Mouse (Mus musculus) monocyte, adult 2 months (primary cell): ENCODE data around the gene Slfn2.
"Not testable (repeated sequence)": the region's sequence is repeated elsewhere in the genome, so short reads cannot be mapped to it uniquely, and the experiment has no call there.

Experiments used
- DNase-seq, 2 experiments: peaks; one replicate each; pipeline ENCODE4 v3.0.0; 2022; ENCODE audit warnings: low spot score in 2 of 2, low read depth in 1 of 2

Gene Slfn2

GRCm38 (mm10) chr11:83064946-83065345, at the start of gene Slfn2:
Slfn2 (plus strand) TSS chr11:83065112.
- peak; percentile 63 to 68 for DNase-seq

GRCm38 (mm10) chr11:83016093-83016492, 48.8 kb upstream of the Slfn2 start:
- DNase-seq: no peak

GRCm38 (mm10) chr11:83019561-83020519, 45.1 kb upstream of the Slfn2 start:
- DNase-seq: not testable (repeated sequence)

GRCm38 (mm10) chr11:83020621-83021020, 44.3 kb upstream of the Slfn2 start, which contains the start of gene Slfn8:
Slfn8 (minus strand) TSS chr11:83020810.
- DNase-seq: peak; percentile 51 to 52

- not testable (repeated sequence) for DNase-seq
Observed at GRCm38 (mm10) chr11:83038686-83039085, 26.2 kb upstream of the Slfn2 start.

GRCm38 (mm10) chr11:83039156-83039555, 25.8 kb upstream of the Slfn2 start:
- DNase-seq: no peak

- no peak for DNase-seq
Observed at GRCm38 (mm10) chr11:83039796-83040195, 25.1 kb upstream of the Slfn2 start.

GRCm38 (mm10) chr11:83040325-83040724, 24.6 kb upstream of the Slfn2 start:
- DNase-seq: no peak

GRCm38 (mm10) chr11:83041000-83041399, 23.9 kb upstream of the Slfn2 start:
- no peak for DNase-seq

- no peak for DNase-seq
Observed at GRCm38 (mm10) chr11:83043891-83044290, 21.0 kb upstream of the Slfn2 start.

- DNase-seq: peak in 1 of 2 experiments; percentile 35
Observed at GRCm38 (mm10) chr11:83045642-83046041, 19.3 kb upstream of the Slfn2 start.

GRCm38 (mm10) chr11:83057863-83058262, 7.0 kb upstream of the Slfn2 start:
- DNase-seq: peak in 1 of 2 experiments; percentile 58

GRCm38 (mm10) chr11:83060412-83061020, 4.4 kb upstream of the Slfn2 start:
- no peak for DNase-seq

- no peak for DNase-seq
Observed at GRCm38 (mm10) chr11:83061806-83062205, 3.1 kb upstream of the Slfn2 start.

GRCm38 (mm10) chr11:83063126-83063525, 1.8 kb upstream of the Slfn2 start:
- peak in 1 of 2 experiments; percentile 14 for DNase-seq

GRCm38 (mm10) chr11:83063941-83064349, 967 bp upstream of the Slfn2 start:
- peak; percentile 61 to 68 for DNase-seq

- DNase-seq: peak in 1 of 2 experiments; percentile 15
Observed at GRCm38 (mm10) chr11:83065441-83066344, 781 bp downstream of the Slfn2 start.

GRCm38 (mm10) chr11:83066640-83067531, 2.0 kb downstream of the Slfn2 start:
- DNase-seq: peak in 1 of 2 experiments; percentile 61

GRCm38 (mm10) chr11:83067982-83068694, 3.2 kb downstream of the Slfn2 start:
- no peak for DNase-seq
